Mouse (Mus musculus): ENCODE measurements around the gene F2. TPM values are rescaled to one million over a fixed set of nuclear protein-coding genes. Genes with fewer than 3 reads are reported as not detected.

Gene F2
- 0.57 and 0.67 TPM in 2 replicates for polyA plus RNA-seq (2011; ENCODE audit: insufficient read depth, insufficient read length, low read depth, missing spikeins)

DNA sequence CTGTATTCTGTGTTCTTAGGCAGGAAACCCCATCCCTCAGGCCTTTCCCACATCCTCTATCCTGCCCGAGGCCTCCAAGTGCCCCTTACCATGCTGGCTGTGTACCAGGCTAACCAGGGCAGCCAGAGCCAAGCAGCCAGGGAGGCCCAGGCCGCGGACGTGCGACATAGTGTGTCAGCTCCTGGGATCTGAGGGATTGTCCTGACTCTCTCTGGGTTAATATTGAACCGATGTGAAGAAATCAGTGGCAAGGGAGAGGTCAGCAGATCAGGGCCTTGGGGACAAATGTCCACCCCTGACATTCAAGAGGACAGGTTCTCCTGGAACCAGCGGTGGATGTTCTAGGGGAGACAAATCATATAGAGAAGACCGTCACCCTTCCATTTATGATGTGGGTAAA, at the start of gene F2:
F2 (minus strand) TSS at position 186 of the 400 bp plus-strand sequence.
- Histone ChIP-seq H3K27ac (ENCODE audit: insufficient read depth, low read length) (0 out of 2 replicates have a peak within 1 kb of the TSS, but pooled peaks have one; percentile 28), H3K4me3 (ENCODE audit: low read depth, low read length) (peak within 1 kb of the TSS; percentile 9), H3K4me1 (ENCODE audit: control insufficient read depth, insufficient read depth, low read length) (no peaks in the 10 kb centered on the region)

DNA sequence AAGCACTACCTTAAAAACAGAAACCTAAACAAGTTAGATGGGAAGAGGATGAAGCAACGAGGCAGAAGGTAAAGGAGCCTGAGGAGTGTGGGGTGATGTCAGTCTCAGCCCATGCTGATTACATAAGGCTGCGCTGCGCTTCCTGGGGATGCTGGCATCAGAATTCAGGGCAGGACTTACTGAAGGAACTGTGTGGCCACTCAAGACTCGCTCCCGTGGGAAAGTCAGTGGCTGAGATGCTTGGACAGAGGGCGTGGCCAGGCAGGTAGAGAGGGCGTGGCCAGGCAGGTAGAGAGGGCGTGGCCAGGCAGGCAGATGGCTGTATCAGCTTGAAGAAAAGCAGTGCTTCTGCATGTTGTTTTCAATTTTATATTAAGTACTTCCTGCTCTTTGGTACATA, 47.7 kb upstream of the F2 start:
- Histone ChIP-seq H3K27me3 (ENCODE audit: control insufficient read depth, insufficient read depth, low read length, poor library complexity, severe bottlenecking) (no peaks in the 10 kb centered on the region), H3K4me3 (ENCODE audit: low read depth, low read length) (no peak overlapping the region), H3K36me3 (ENCODE audit: control insufficient read depth, insufficient read depth, low read length, poor library complexity, severe bottlenecking) (peaks cover 36% of the 10 kb centered on the region), H3K27ac (ENCODE audit: insufficient read depth, low read length) (no peak overlapping the region), H3K4me1 (ENCODE audit: control insufficient read depth, insufficient read depth, low read length) (no peaks in the 10 kb centered on the region), H3K9me3 (replicated peaks; ENCODE audit: control insufficient read depth, insufficient read depth, low read length, poor library complexity, severe bottlenecking) (no peaks in the 10 kb centered on the region), H3K9ac (ENCODE audit: low read depth, poor library complexity, severe bottlenecking) (no peak overlapping the region)
- no peak for TF ChIP-seq EP300 (IDR thresholded peaks at IDR 0.05; ENCODE audit: insufficient read depth, low read depth, low read length)
- no peak for TF ChIP-seq CTCF (IDR thresholded peaks at IDR 0.05; ENCODE audit: low read depth, low read length)
- no peak for TF ChIP-seq POLR2A (IDR thresholded peaks at IDR 0.05; ENCODE audit: insufficient read depth, low read length)

More for the DNA sequence above, at the start of gene F2:
- Histone ChIP-seq H3K9ac (ENCODE audit: low read depth, poor library complexity, severe bottlenecking) (peak within 1 kb of the TSS; percentile 24; the same call in 1 of the 2 replicates), H3K27me3 (ENCODE audit: control insufficient read depth, insufficient read depth, low read length, poor library complexity, severe bottlenecking) (no peaks in the 10 kb centered on the region), H3K9me3 (replicated peaks; ENCODE audit: control insufficient read depth, insufficient read depth, low read length, poor library complexity, severe bottlenecking) (no peaks in the 10 kb centered on the region), H3K36me3 (ENCODE audit: control insufficient read depth, insufficient read depth, low read length, poor library complexity, severe bottlenecking) (no peaks in the 10 kb centered on the region)
- TF ChIP-seq POLR2A (IDR thresholded peaks at IDR 0.05; ENCODE audit: insufficient read depth, low read length) (no peak), CTCF (IDR thresholded peaks at IDR 0.05; ENCODE audit: low read depth, low read length) (no peak), EP300 (IDR thresholded peaks at IDR 0.05; ENCODE audit: insufficient read depth, low read depth, low read length) (no peak)

DNA sequence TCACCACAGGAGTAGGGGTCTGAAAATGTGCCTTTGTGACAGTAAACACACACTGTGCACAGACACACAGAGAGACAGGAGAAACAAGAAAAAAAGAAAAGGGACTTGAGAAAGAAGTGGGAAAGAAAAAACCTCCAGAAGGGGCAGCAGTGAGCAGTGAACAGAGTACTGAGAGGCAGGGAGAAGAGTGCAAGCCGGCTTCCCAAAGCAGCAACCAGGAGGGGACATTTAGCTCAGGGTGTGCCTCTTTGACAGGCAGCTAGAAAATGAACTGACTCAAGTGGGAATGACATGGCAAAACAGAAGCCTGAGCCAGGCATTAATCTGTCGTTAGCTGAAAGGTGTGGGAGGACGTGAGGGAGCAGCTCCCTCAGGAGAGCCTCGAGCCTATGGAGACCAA, 46.6 kb upstream of the F2 start:
- Histone ChIP-seq H3K27ac (ENCODE audit: insufficient read depth, low read length) (no peak overlapping the region), H3K36me3 (ENCODE audit: control insufficient read depth, insufficient read depth, low read length, poor library complexity, severe bottlenecking) (peaks cover 34% of the 10 kb centered on the region), H3K4me1 (ENCODE audit: control insufficient read depth, insufficient read depth, low read length) (no peaks in the 10 kb centered on the region), H3K9ac (ENCODE audit: low read depth, poor library complexity, severe bottlenecking) (no peak overlapping the region), H3K9me3 (replicated peaks; ENCODE audit: control insufficient read depth, insufficient read depth, low read length, poor library complexity, severe bottlenecking) (no peaks in the 10 kb centered on the region), H3K4me3 (ENCODE audit: low read depth, low read length) (no peak overlapping the region), H3K27me3 (ENCODE audit: control insufficient read depth, insufficient read depth, low read length, poor library complexity, severe bottlenecking) (no peaks in the 10 kb centered on the region)
- TF ChIP-seq CTCF (IDR thresholded peaks at IDR 0.05; ENCODE audit: low read depth, low read length) (peak; percentile 21), POLR2A (IDR thresholded peaks at IDR 0.05; ENCODE audit: insufficient read depth, low read length) (no peak), EP300 (IDR thresholded peaks at IDR 0.05; ENCODE audit: insufficient read depth, low read depth, low read length) (no peak)

DNA sequence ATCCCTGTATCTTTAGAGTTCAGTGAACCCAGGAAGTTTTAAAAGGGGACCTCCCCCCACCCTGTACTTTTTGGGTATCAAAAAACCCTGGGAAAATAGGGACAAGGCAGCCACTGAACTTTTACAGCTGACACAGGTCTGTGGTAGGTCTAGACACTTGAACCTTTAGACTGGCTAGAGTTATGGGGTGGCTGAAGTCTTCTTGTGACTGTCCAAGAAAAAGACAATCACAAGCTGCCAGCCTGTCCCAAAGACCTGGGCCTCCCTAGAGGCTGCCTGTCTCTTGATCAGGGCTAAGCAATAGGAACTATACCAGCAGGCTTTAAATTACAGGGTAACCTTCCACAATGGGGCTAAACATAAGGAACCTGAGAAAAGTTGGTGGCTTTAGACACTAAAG, 40.7 kb upstream of the F2 start:
- Histone ChIP-seq H3K9me3 (replicated peaks; ENCODE audit: control insufficient read depth, insufficient read depth, low read length, poor library complexity, severe bottlenecking) (no peaks in the 10 kb centered on the region), H3K36me3 (ENCODE audit: control insufficient read depth, insufficient read depth, low read length, poor library complexity, severe bottlenecking) (peaks cover 25% of the 10 kb centered on the region), H3K27me3 (ENCODE audit: control insufficient read depth, insufficient read depth, low read length, poor library complexity, severe bottlenecking) (no peaks in the 10 kb centered on the region), H3K27ac (ENCODE audit: insufficient read depth, low read length) (no peak overlapping the region), H3K4me3 (ENCODE audit: low read depth, low read length) (no peak overlapping the region), H3K4me1 (ENCODE audit: control insufficient read depth, insufficient read depth, low read length) (no peaks in the 10 kb centered on the region), H3K9ac (ENCODE audit: low read depth, poor library complexity, severe bottlenecking) (no peak overlapping the region)
- TF ChIP-seq POLR2A (IDR thresholded peaks at IDR 0.05; ENCODE audit: insufficient read depth, low read length) (no peak), CTCF (IDR thresholded peaks at IDR 0.05; ENCODE audit: low read depth, low read length) (no peak), EP300 (IDR thresholded peaks at IDR 0.05; ENCODE audit: insufficient read depth, low read depth, low read length) (no peak)

DNA sequence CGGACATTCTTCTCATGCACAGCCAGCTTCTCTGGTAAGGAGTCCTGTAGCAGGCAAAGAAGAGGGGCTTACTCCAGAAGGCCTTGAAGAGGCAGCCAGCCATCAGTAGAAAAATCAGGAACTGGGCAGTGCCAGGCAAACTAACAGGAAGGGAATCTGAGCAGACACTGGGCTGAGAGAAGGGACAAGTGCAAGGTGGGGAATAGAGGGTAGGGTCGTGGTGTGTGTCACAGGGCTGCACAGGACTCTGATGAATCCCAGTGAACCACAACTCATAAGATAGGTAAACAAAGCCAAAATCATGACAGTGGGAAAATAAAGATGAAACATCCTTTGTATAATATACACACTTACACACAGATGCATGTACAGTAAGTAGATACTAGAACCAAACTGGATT, 40.2 kb upstream of the F2 start:
- Histone ChIP-seq H3K36me3 (ENCODE audit: control insufficient read depth, insufficient read depth, low read length, poor library complexity, severe bottlenecking) (peaks cover 20% of the 10 kb centered on the region), H3K4me1 (ENCODE audit: control insufficient read depth, insufficient read depth, low read length) (no peaks in the 10 kb centered on the region), H3K9me3 (replicated peaks; ENCODE audit: control insufficient read depth, insufficient read depth, low read length, poor library complexity, severe bottlenecking) (no peaks in the 10 kb centered on the region), H3K4me3 (ENCODE audit: low read depth, low read length) (no peak overlapping the region), H3K27me3 (ENCODE audit: control insufficient read depth, insufficient read depth, low read length, poor library complexity, severe bottlenecking) (no peaks in the 10 kb centered on the region), H3K27ac (ENCODE audit: insufficient read depth, low read length) (no peak overlapping the region), H3K9ac (ENCODE audit: low read depth, poor library complexity, severe bottlenecking) (no peak overlapping the region)
- no peak for TF ChIP-seq CTCF (IDR thresholded peaks at IDR 0.05; ENCODE audit: low read depth, low read length)
- no peak for TF ChIP-seq EP300 (IDR thresholded peaks at IDR 0.05; ENCODE audit: insufficient read depth, low read depth, low read length)
- no peak for TF ChIP-seq POLR2A (IDR thresholded peaks at IDR 0.05; ENCODE audit: insufficient read depth, low read length)

DNA sequence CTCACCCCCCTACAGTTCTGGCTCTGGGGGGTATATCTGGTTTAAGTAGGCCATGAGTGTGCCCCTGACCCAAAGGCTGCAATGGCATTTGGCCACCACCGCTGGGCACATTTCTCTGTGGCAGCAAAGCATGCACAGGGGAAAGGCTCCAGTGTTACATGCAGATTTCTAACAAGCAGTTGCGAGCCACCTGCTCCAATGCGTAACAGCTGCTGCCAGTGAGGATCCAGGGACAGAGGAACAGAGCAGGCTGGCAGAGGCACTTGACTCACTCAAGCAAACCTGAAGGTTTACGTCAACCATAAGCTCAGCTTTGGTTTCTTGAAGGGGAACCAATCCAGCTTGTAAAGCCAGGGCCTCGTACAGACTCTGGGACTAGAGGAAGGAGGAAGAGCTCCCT, 38.7 kb upstream of the F2 start:
- no peak for TF ChIP-seq EP300 (IDR thresholded peaks at IDR 0.05; ENCODE audit: insufficient read depth, low read depth, low read length)
- no peak for TF ChIP-seq CTCF (IDR thresholded peaks at IDR 0.05; ENCODE audit: low read depth, low read length)
- no peak for TF ChIP-seq POLR2A (IDR thresholded peaks at IDR 0.05; ENCODE audit: insufficient read depth, low read length)
- H3K9me3 ChIP-seq (replicated peaks; ENCODE audit: control insufficient read depth, insufficient read depth, low read length, poor library complexity, severe bottlenecking), result no peaks in the 10 kb centered on the region
- no peaks in the 10 kb centered on the region for H3K27me3 ChIP-seq (ENCODE audit: control insufficient read depth, insufficient read depth, low read length, poor library complexity, severe bottlenecking)
- H3K9ac ChIP-seq (ENCODE audit: low read depth, poor library complexity, severe bottlenecking), result no peak overlapping the region
- no peak overlapping the region for H3K27ac ChIP-seq (ENCODE audit: insufficient read depth, low read length)
- no peak overlapping the region for H3K4me3 ChIP-seq (ENCODE audit: low read depth, low read length)
- H3K4me1 ChIP-seq (ENCODE audit: control insufficient read depth, insufficient read depth, low read length), result no peaks in the 10 kb centered on the region
- H3K36me3 ChIP-seq (ENCODE audit: control insufficient read depth, insufficient read depth, low read length, poor library complexity, severe bottlenecking), result peaks cover 17% of the 10 kb centered on the region
